Mouse (Mus musculus): ENCODE results near the gene Dmrt3. TPM values are rescaled to one million over a fixed set of nuclear protein-coding genes. Genes with fewer than 3 reads are reported as not detected.

Gene Dmrt3
- not detected in 2 replicates for polyA plus RNA-seq (2015; fragmentation: Nextera tagmentation; extraction: Ambion mirVana)

- H3K9me3 ChIP-seq (ENCODE audit: low read length), result no peaks in the 10 kb centered on the region
- peak within 1 kb of the TSS; percentile 42 for H3K4me3 ChIP-seq (ENCODE audit: low read length)
- ATAC-seq (ENCODE audit: low FRiP score, low TSS enrichment), result no peak
- H3K27ac ChIP-seq (ENCODE audit: low read length), result no peak within 1 kb of the TSS
- no peaks in the 10 kb centered on the region for H3K36me3 ChIP-seq (ENCODE audit: insufficient read depth, low read length)
- peak within 1 kb of the TSS; percentile 58 for H3K4me2 ChIP-seq (replicated peaks; ENCODE audit: low read depth, low read length)
- 0% methylated on average over 22 of the region's 29 CpGs for WGBS
- 0 out of 2 replicates have a peak within 1 kb of the TSS, but pooled peaks have one; percentile 41 for H3K9ac ChIP-seq (replicated peaks; ENCODE audit: low read length)
- peaks cover 28% of the 10 kb centered on the region for H3K4me1 ChIP-seq (ENCODE audit: insufficient read depth, low read length)
- peaks cover 99% of the 10 kb centered on the region for H3K27me3 ChIP-seq (ENCODE audit: insufficient read depth, low read length)
Observed at GRCm38 (mm10) chr19:25610015-25610410, at the start of gene Dmrt3. Dmrt3 (plus strand) TSS chr19:25610301.

DNA sequence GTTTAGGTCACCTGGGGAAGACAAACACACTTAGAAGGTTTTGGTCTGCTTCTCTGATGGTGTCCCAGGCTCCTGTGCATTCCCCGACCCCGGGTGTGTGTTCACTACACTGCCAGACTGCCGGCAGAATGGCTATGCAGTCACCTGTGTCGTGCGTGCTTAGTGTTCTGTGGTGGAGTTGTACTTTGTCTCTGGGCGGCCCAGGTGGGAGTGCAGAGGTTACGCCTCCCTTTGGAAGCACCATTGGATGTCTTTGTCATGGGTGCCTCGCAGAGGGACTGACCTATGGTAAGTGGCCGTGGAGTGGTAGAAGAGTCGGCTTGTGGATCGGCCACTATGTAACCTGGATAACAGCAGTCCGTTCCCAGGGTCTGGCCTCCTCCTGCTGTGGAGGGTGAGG, 45.7 kb upstream of the Dmrt3 start:
- no peak for ATAC-seq (ENCODE audit: low FRiP score, low TSS enrichment)
- H3K36me3 ChIP-seq (ENCODE audit: insufficient read depth, low read length), result no peaks in the 10 kb centered on the region
- H3K27ac ChIP-seq (ENCODE audit: low read length), result no peak overlapping the region
- WGBS, result 40% methylated on average over 12 of the region's 12 CpGs
- peaks cover 4% of the 10 kb centered on the region; the same call in 1 of the 2 replicates for H3K9me3 ChIP-seq (ENCODE audit: low read length)
- no peak overlapping the region for H3K4me2 ChIP-seq (replicated peaks; ENCODE audit: low read depth, low read length)
- H3K9ac ChIP-seq (replicated peaks; ENCODE audit: low read length), result no peak overlapping the region
- H3K4me1 ChIP-seq (ENCODE audit: insufficient read depth, low read length), result 0 out of 2 replicates have a peak, but pooled peaks cover 2% of the 10 kb centered on the region
- H3K4me3 ChIP-seq (ENCODE audit: low read length), result no peak overlapping the region
- H3K27me3 ChIP-seq (ENCODE audit: insufficient read depth, low read length), result peaks cover 54% of the 10 kb centered on the region

- ATAC-seq (ENCODE audit: low FRiP score, low TSS enrichment), result no peak
- peaks cover 72% of the 10 kb centered on the region for H3K27me3 ChIP-seq (ENCODE audit: insufficient read depth, low read length)
Observed at GRCm38 (mm10) chr19:25569778-25570177, 40.3 kb upstream of the Dmrt3 start.

DNA sequence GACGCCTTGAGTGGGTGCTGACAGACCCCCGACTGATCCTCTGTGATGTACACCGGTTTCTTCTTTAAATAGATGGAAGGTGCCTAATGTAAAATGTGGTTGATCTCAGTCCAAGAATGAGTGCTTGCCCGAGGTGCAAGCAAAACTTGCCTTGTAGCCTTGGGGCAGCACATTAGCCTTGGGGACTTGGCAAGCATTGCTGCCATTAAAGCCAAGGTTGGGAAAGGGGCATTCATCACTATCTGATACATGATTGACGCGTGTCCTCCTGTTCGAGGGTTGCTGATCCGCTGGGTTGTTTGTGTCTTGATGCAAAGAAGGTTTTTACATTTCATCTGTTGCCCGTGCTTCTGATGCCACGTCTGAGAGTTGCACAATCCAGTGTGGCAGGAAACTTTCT, 35.7 kb upstream of the Dmrt3 start:
- ATAC-seq (ENCODE audit: low FRiP score, low TSS enrichment), result no peak
- no peak overlapping the region for H3K27ac ChIP-seq (ENCODE audit: low read length)
- no peaks in the 10 kb centered on the region for H3K36me3 ChIP-seq (ENCODE audit: insufficient read depth, low read length)
- H3K27me3 ChIP-seq (ENCODE audit: insufficient read depth, low read length), result peaks cover 72% of the 10 kb centered on the region
- no peak overlapping the region for H3K4me3 ChIP-seq (ENCODE audit: low read length)
- no peaks in the 10 kb centered on the region for H3K4me1 ChIP-seq (ENCODE audit: insufficient read depth, low read length)
- H3K4me2 ChIP-seq (replicated peaks; ENCODE audit: low read depth, low read length), result no peak overlapping the region
- WGBS, result 53% methylated on average over 10 of the region's 10 CpGs
- H3K9ac ChIP-seq (replicated peaks; ENCODE audit: low read length), result no peak overlapping the region
- H3K9me3 ChIP-seq (ENCODE audit: low read length), result no peaks in the 10 kb centered on the region

More at GRCm38 (mm10) chr19:25569778-25570177, 40.3 kb upstream of the Dmrt3 start:
- Histone ChIP-seq H3K9me3 (ENCODE audit: low read length) (no peaks in the 10 kb centered on the region), H3K4me2 (replicated peaks; ENCODE audit: low read depth, low read length) (no peak overlapping the region), H3K36me3 (ENCODE audit: insufficient read depth, low read length) (no peaks in the 10 kb centered on the region), H3K9ac (replicated peaks; ENCODE audit: low read length) (no peak overlapping the region), H3K4me3 (ENCODE audit: low read length) (no peak overlapping the region), H3K4me1 (ENCODE audit: insufficient read depth, low read length) (0 out of 2 replicates have a peak, but pooled peaks cover 2% of the 10 kb centered on the region), H3K27ac (ENCODE audit: low read length) (no peak overlapping the region)
- WGBS, result 87% methylated on average over 7 of the region's 7 CpGs

DNA sequence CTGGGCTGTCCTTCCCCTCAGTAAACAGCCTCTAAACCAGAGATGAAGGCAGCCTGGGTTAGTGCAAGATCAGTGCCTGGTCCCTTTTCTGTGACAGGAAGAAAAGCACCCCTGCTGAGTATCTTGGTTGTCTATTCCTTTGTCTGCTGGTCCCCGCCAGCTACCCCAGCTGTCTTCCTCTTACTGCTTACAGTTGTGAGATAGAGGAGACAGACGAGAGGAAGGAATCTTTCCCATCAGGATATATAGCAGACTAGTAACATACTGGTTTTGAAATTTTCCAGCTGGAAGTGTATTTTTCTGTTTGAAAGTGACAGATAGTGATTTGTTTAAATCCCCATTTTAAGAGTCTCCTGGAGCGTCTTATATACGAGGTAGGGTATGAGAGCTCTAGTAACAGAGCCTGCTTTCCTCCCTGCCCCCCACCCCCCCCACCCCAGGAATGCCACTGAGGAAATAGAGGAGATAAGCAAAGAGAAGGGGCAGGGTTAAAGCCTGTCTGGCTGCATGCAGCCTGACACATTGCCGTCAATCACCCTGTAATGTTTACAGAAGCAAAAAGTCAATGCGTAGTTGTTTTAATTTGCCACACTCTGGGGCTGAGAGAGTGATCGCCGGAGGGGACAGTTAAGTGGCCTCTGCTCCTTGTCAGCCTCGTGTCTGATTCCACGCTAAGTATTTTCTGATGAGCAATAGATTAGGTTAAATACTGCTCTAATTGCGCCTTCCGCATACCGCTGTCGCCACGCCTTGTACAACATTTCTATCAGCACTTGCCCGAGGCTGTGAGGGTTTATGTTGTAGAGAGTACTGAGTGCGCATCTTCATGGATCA, 34.9 kb upstream of the Dmrt3 start:
- Histone ChIP-seq H3K27me3 (ENCODE audit: insufficient read depth, low read length) (peaks cover 65% of the 10 kb centered on the region), H3K9me3 (ENCODE audit: low read length) (no peaks in the 10 kb centered on the region), H3K9ac (replicated peaks; ENCODE audit: low read length) (no peak overlapping the region), H3K4me1 (ENCODE audit: insufficient read depth, low read length) (no peaks in the 10 kb centered on the region), H3K27ac (ENCODE audit: low read length) (no peak overlapping the region), H3K4me3 (ENCODE audit: low read length) (no peak overlapping the region), H3K4me2 (replicated peaks; ENCODE audit: low read depth, low read length) (no peak overlapping the region), H3K36me3 (ENCODE audit: insufficient read depth, low read length) (no peaks in the 10 kb centered on the region)
- no peak for ATAC-seq (ENCODE audit: low FRiP score, low TSS enrichment)
- WGBS, result 14% methylated on average over 17 of the region's 17 CpGs

GRCm38 (mm10) chr19:25578358-25578757, 31.7 kb upstream of the Dmrt3 start:
- no peak overlapping the region for H3K4me2 ChIP-seq (replicated peaks; ENCODE audit: low read depth, low read length)
- no peak overlapping the region for H3K27ac ChIP-seq (ENCODE audit: low read length)
- no peaks in the 10 kb centered on the region for H3K36me3 ChIP-seq (ENCODE audit: insufficient read depth, low read length)
- no peak overlapping the region for H3K4me3 ChIP-seq (ENCODE audit: low read length)
- H3K4me1 ChIP-seq (ENCODE audit: insufficient read depth, low read length), result no peaks in the 10 kb centered on the region
- H3K27me3 ChIP-seq (ENCODE audit: insufficient read depth, low read length), result peaks cover 68% of the 10 kb centered on the region
- no peaks in the 10 kb centered on the region for H3K9me3 ChIP-seq (ENCODE audit: low read length)
- no peak for ATAC-seq (ENCODE audit: low FRiP score, low TSS enrichment)
- 98% methylated on average over 2 of the region's 2 CpGs for WGBS
- H3K9ac ChIP-seq (replicated peaks; ENCODE audit: low read length), result no peak overlapping the region

GRCm38 (mm10) chr19:25579440-25579839, 30.7 kb upstream of the Dmrt3 start:
- no peak overlapping the region for H3K27ac ChIP-seq (ENCODE audit: low read length)
- no peak overlapping the region for H3K9ac ChIP-seq (replicated peaks; ENCODE audit: low read length)
- no peak overlapping the region for H3K4me3 ChIP-seq (ENCODE audit: low read length)
- H3K9me3 ChIP-seq (ENCODE audit: low read length), result no peaks in the 10 kb centered on the region
- no peaks in the 10 kb centered on the region for H3K36me3 ChIP-seq (ENCODE audit: insufficient read depth, low read length)
- H3K4me2 ChIP-seq (replicated peaks; ENCODE audit: low read depth, low read length), result no peak overlapping the region
- H3K27me3 ChIP-seq (ENCODE audit: insufficient read depth, low read length), result peaks cover 64% of the 10 kb centered on the region
- ATAC-seq (ENCODE audit: low FRiP score, low TSS enrichment), result no peak
- 97% methylated on average over 2 of the region's 2 CpGs for WGBS
- H3K4me1 ChIP-seq (ENCODE audit: insufficient read depth, low read length), result no peaks in the 10 kb centered on the region

- Histone ChIP-seq H3K9me3 (ENCODE audit: low read length) (no peaks in the 10 kb centered on the region), H3K36me3 (ENCODE audit: insufficient read depth, low read length) (no peaks in the 10 kb centered on the region), H3K4me3 (ENCODE audit: low read length) (no peak overlapping the region), H3K4me1 (ENCODE audit: insufficient read depth, low read length) (no peaks in the 10 kb centered on the region), H3K27ac (ENCODE audit: low read length) (no peak overlapping the region), H3K27me3 (ENCODE audit: insufficient read depth, low read length) (peaks cover 88% of the 10 kb centered on the region), H3K9ac (replicated peaks; ENCODE audit: low read length) (no peak overlapping the region), H3K4me2 (replicated peaks; ENCODE audit: low read depth, low read length) (no peak overlapping the region)
- 64% methylated on average over 3 of the region's 3 CpGs for WGBS
- ATAC-seq (ENCODE audit: low FRiP score, low TSS enrichment), result no peak
Observed at GRCm38 (mm10) chr19:25597717-25598232, 12.3 kb upstream of the Dmrt3 start.

DNA sequence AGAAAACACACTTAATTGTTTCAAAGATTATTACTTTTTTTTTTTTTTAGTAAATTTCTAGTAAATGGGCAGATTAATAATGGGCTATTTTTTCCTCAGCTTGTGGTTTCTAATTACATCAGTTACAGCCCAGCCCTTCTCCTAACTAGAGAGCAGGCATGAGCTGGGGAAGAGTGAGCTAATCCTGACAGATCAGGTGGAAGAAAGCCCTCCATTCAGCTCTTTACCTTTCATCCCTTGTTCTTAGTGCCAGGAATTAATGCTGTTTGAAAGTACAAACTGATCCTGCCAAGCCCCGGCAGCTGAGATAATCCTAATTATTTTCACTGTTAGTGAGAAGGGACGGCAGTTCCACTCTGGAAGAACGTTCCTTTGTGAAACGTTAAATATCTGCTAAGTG, 11.5 kb upstream of the Dmrt3 start:
- H3K4me2 ChIP-seq (replicated peaks; ENCODE audit: low read depth, low read length), result no peak overlapping the region
- no peaks in the 10 kb centered on the region for H3K9me3 ChIP-seq (ENCODE audit: low read length)
- no peak overlapping the region for H3K9ac ChIP-seq (replicated peaks; ENCODE audit: low read length)
- no peaks in the 10 kb centered on the region for H3K4me1 ChIP-seq (ENCODE audit: insufficient read depth, low read length)
- 21% methylated on average over 4 of the region's 4 CpGs for whole genome bisulfite sequencing
- no peaks in the 10 kb centered on the region for H3K36me3 ChIP-seq (ENCODE audit: insufficient read depth, low read length)
- H3K27ac ChIP-seq (ENCODE audit: low read length), result no peak overlapping the region
- no peak for ATAC-seq (ENCODE audit: low FRiP score, low TSS enrichment)
- H3K4me3 ChIP-seq (ENCODE audit: low read length), result no peak overlapping the region
- H3K27me3 ChIP-seq (ENCODE audit: insufficient read depth, low read length), result peaks cover 88% of the 10 kb centered on the region

DNA sequence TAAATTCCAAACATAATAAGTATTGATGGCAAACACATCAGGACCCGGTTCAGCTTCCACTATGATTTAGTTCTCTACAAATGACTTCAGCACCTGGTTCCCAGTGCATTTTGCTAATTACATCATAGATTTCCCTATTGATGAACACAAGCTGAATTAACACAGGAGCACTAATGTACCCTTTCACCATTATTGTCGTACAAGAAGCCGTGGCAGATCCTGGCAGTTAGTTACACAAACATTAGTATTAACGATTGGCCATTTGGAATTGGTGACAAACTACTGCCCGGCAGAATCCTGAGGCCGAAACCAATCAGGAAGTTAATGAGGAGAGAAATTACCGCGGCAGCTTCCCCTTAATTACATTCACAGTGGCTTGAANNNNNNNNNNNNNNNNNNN, 8.1 kb upstream of the Dmrt3 start:
- Histone ChIP-seq H3K4me2 (replicated peaks; ENCODE audit: low read depth, low read length) (no peak overlapping the region), H3K4me3 (ENCODE audit: low read length) (no peak overlapping the region), H3K36me3 (ENCODE audit: insufficient read depth, low read length) (no peaks in the 10 kb centered on the region), H3K4me1 (ENCODE audit: insufficient read depth, low read length) (0 out of 2 replicates have a peak, but pooled peaks cover 6% of the 10 kb centered on the region), H3K9ac (replicated peaks; ENCODE audit: low read length) (no peak overlapping the region), H3K27me3 (ENCODE audit: insufficient read depth, low read length) (peaks cover 96% of the 10 kb centered on the region), H3K27ac (ENCODE audit: low read length) (no peak overlapping the region), H3K9me3 (ENCODE audit: low read length) (no peaks in the 10 kb centered on the region)
- WGBS, result 3% methylated on average over 8 of the region's 8 CpGs
- ATAC-seq (ENCODE audit: low FRiP score, low TSS enrichment), result no peak

Data from kidney, embryonic 16.5 days (tissue).